Mouse (Mus musculus): ENCODE data around the gene Med13l. TPM values are rescaled to one million over a fixed set of nuclear protein-coding genes. Genes with fewer than 3 reads are reported as not detected.

Gene Med13l
- polyA plus RNA-seq, 1 experiment from 2014 or later: 9.8 TPM

GRCm38 (mm10) chr5:118638534-118639109 is 78.1 kb downstream of the Med13l start:
- Histone ChIP-seq H3K4me2 (no peak overlapping the region), H3K27ac (ENCODE audit: low read depth, low read length) (no peak overlapping the region), H3K4me3 (ENCODE audit: low read depth, low read length) (no peak overlapping the region), H3K36me3 (ENCODE audit: control insufficient read depth, insufficient read depth, low read length) (no peaks in the 10 kb centered on the region), H3K27me3 (ENCODE audit: control insufficient read depth, insufficient read depth, low read length) (no peaks in the 10 kb centered on the region), H3K9ac (ENCODE audit: low read length) (no peak overlapping the region), H3K9me3 (ENCODE audit: control insufficient read depth, low read length) (no peaks in the 10 kb centered on the region), H3K4me1 (ENCODE audit: control insufficient read depth, insufficient read depth, low read length) (peaks cover 19% of the 10 kb centered on the region)
- 87% methylated on average over 9 of the region's 9 CpGs for WGBS
- ATAC-seq (ENCODE audit: low FRiP score): no peak
- no peak for DNase-seq (ENCODE audit: low spot score, missing footprints)

- Histone ChIP-seq H3K9me3 (ENCODE audit: control insufficient read depth, low read length) (no peaks in the 10 kb centered on the region), H3K27ac (ENCODE audit: low read depth, low read length) (no peak overlapping the region), H3K4me2 (no peak overlapping the region), H3K27me3 (ENCODE audit: control insufficient read depth, insufficient read depth, low read length) (no peaks in the 10 kb centered on the region), H3K4me3 (ENCODE audit: low read depth, low read length) (no peak overlapping the region), H3K36me3 (ENCODE audit: control insufficient read depth, insufficient read depth, low read length) (no peaks in the 10 kb centered on the region), H3K4me1 (ENCODE audit: control insufficient read depth, insufficient read depth, low read length) (peaks cover 19% of the 10 kb centered on the region), H3K9ac (ENCODE audit: low read length) (no peak overlapping the region)
- no peak for DNase-seq (ENCODE audit: low spot score, missing footprints)
- no peak for ATAC-seq (ENCODE audit: low FRiP score)
- WGBS: 72% methylated on average over 5 of the region's 5 CpGs
Measured at GRCm38 (mm10) chr5:118639117-118639707, 78.7 kb downstream of the Med13l start.

DNA sequence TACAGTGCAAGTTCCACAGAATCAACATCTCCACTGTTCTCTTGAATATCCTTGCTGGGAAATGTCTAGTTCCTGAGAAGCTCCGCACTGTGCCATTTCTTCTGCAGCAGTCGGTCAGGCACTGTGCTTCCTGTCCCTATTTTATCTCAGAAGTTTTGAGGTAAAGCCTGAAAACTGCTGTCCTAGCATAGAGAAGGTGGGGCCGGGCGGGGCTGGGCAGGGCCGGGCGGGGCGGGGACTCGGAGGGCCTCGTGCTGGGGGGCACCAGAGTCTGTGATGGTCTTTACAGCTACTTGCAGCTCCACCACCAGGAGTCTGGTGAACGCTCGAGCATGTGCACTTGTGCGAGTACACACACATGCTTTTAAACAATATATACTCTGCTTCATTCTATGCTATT is 83.6 kb downstream of the Med13l start:
- no peak overlapping the region for H3K4me2 ChIP-seq
- ATAC-seq (ENCODE audit: low FRiP score) (no peak), DNase-seq (ENCODE audit: low spot score, missing footprints) (no peak)
- no peaks in the 10 kb centered on the region for H3K36me3 ChIP-seq (ENCODE audit: control insufficient read depth, insufficient read depth, low read length)
- no peak overlapping the region for H3K27ac ChIP-seq (ENCODE audit: low read depth, low read length)
- WGBS: 88% methylated on average over 12 of the region's 12 CpGs
- no peak overlapping the region for H3K4me3 ChIP-seq (ENCODE audit: low read depth, low read length)
- H3K27me3 ChIP-seq (ENCODE audit: control insufficient read depth, insufficient read depth, low read length): no peaks in the 10 kb centered on the region
- H3K9me3 ChIP-seq (ENCODE audit: control insufficient read depth, low read length): no peaks in the 10 kb centered on the region
- no peak overlapping the region for H3K9ac ChIP-seq (ENCODE audit: low read length)
- H3K4me1 ChIP-seq (ENCODE audit: control insufficient read depth, insufficient read depth, low read length): peaks cover 13% of the 10 kb centered on the region; the same call in 1 of the 2 replicates

- DNase-seq (ENCODE audit: low spot score, missing footprints): no peak
- 91% methylated on average over 8 of the region's 8 CpGs for WGBS
- H3K4me1 ChIP-seq (ENCODE audit: control insufficient read depth, insufficient read depth, low read length): peaks cover 13% of the 10 kb centered on the region; the same call in 1 of the 2 replicates
- H3K27me3 ChIP-seq (ENCODE audit: control insufficient read depth, insufficient read depth, low read length): no peaks in the 10 kb centered on the region
- no peaks in the 10 kb centered on the region for H3K9me3 ChIP-seq (ENCODE audit: control insufficient read depth, low read length)
- no peak overlapping the region for H3K4me2 ChIP-seq
- ATAC-seq (ENCODE audit: low FRiP score): no peak
- H3K36me3 ChIP-seq (ENCODE audit: control insufficient read depth, insufficient read depth, low read length): no peaks in the 10 kb centered on the region
- H3K4me3 ChIP-seq (ENCODE audit: low read depth, low read length): no peak overlapping the region
- no peak overlapping the region for H3K9ac ChIP-seq (ENCODE audit: low read length)
- H3K27ac ChIP-seq (ENCODE audit: low read depth, low read length): no peak overlapping the region
Measured at GRCm38 (mm10) chr5:118644511-118644910, 84.0 kb downstream of the Med13l start.

DNA sequence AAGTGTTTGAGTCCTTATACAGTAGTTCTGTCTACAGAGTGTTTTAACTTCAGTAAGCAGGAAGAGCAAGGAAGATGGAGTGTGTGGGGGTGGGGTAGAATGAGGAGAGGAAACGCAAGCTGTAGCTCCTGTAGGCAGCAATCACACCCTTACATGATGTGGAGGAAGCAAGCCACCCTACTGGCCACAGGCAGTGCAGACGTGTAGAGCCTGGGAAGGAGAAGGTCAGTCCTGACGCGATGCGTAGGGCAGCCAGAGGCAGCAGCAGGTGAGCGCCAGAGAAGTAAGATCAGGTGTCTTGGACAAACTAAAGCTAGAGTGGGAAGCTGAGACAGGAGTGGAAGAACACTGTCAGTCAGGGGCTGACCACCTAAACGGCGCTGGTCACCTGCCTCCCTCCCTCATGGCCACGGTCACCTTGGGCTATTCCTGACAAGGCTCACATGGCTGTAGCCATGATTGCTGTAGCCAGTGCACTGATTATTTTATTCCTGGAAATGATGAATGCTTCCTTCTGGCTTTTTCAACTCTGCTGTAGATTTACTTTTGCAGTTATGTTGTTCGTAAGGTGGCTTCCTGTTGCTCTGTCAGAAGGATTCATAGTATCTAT is 84.8 kb downstream of the Med13l start:
- Histone ChIP-seq H3K4me1 (ENCODE audit: control insufficient read depth, insufficient read depth, low read length) (peaks cover 13% of the 10 kb centered on the region; the same call in 1 of the 2 replicates), H3K4me3 (ENCODE audit: low read depth, low read length) (no peak overlapping the region), H3K27ac (ENCODE audit: low read depth, low read length) (no peak overlapping the region), H3K27me3 (ENCODE audit: control insufficient read depth, insufficient read depth, low read length) (no peaks in the 10 kb centered on the region), H3K9me3 (ENCODE audit: control insufficient read depth, low read length) (no peaks in the 10 kb centered on the region), H3K9ac (ENCODE audit: low read length) (no peak overlapping the region), H3K36me3 (ENCODE audit: control insufficient read depth, insufficient read depth, low read length) (no peaks in the 10 kb centered on the region), H3K4me2 (no peak overlapping the region)
- 83% methylated on average over 10 of the region's 10 CpGs for WGBS
- DNase-seq (ENCODE audit: low spot score, missing footprints): no peak
- ATAC-seq (ENCODE audit: low FRiP score): no peak

- WGBS: 85% methylated on average over 5 of the region's 5 CpGs
- H3K9ac ChIP-seq (ENCODE audit: low read length): no peak overlapping the region
- DNase-seq (ENCODE audit: low spot score, missing footprints): no peak
- peaks cover 13% of the 10 kb centered on the region; the same call in 1 of the 2 replicates for H3K4me1 ChIP-seq (ENCODE audit: control insufficient read depth, insufficient read depth, low read length)
- ATAC-seq (ENCODE audit: low FRiP score): no peak
- no peaks in the 10 kb centered on the region for H3K9me3 ChIP-seq (ENCODE audit: control insufficient read depth, low read length)
- H3K4me2 ChIP-seq: no peak overlapping the region
- H3K36me3 ChIP-seq (ENCODE audit: control insufficient read depth, insufficient read depth, low read length): no peaks in the 10 kb centered on the region
- no peak overlapping the region for H3K4me3 ChIP-seq (ENCODE audit: low read depth, low read length)
- H3K27ac ChIP-seq (ENCODE audit: low read depth, low read length): no peak overlapping the region
- no peaks in the 10 kb centered on the region for H3K27me3 ChIP-seq (ENCODE audit: control insufficient read depth, insufficient read depth, low read length)
Measured at GRCm38 (mm10) chr5:118646897-118647296, 86.4 kb downstream of the Med13l start.

- ATAC-seq (ENCODE audit: low FRiP score) (no peak), DNase-seq (ENCODE audit: low spot score, missing footprints) (no peak)
- H3K27me3 ChIP-seq (ENCODE audit: control insufficient read depth, insufficient read depth, low read length): no peaks in the 10 kb centered on the region
- H3K9ac ChIP-seq (ENCODE audit: low read length): no peak overlapping the region
- no peak overlapping the region for H3K4me2 ChIP-seq
- no peaks in the 10 kb centered on the region for H3K36me3 ChIP-seq (ENCODE audit: control insufficient read depth, insufficient read depth, low read length)
- H3K4me3 ChIP-seq (ENCODE audit: low read depth, low read length): no peak overlapping the region
- WGBS: 51% methylated on average over 6 of the region's 6 CpGs
- H3K27ac ChIP-seq (ENCODE audit: low read depth, low read length): no peak overlapping the region
- no peaks in the 10 kb centered on the region for H3K9me3 ChIP-seq (ENCODE audit: control insufficient read depth, low read length)
- H3K4me1 ChIP-seq (ENCODE audit: control insufficient read depth, insufficient read depth, low read length): peaks cover 13% of the 10 kb centered on the region; the same call in 1 of the 2 replicates
Measured at GRCm38 (mm10) chr5:118647384-118647783, 86.9 kb downstream of the Med13l start.

DNA sequence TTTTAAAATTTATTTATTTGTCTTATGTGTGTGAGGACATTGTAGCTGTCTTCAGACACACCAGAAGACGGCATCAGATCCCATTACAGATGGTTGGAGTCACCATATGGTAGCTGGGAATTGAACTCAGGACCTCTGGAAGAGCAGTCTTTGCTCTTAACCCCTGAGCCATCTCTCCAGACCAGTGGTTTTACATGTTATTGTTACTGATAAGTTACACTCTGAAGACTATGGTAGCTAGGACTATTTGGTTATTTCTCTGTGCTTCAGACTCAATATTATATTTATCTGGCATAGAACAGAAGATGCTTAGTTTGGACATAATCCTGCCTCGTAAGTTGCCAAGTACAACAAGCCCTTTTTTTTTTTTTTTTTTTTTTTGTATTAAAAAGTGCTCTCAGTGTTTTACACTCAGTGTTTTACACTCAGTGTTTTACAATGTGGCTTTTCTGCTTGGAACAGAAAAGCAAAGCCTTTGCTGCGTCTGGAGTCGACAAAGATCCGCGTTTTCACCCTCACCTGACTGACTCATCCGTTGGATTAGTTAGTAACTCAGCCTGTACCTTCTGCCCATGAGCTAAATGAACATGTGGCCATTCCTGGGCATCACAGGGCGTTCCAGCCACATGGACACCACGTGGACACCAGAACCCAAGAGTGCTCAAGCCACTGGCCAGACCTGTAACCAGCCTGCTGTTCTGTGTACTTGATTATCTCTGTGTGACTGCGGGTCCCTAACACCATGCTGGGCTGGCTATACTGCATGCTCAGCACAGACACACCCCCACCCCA is 88.9 kb downstream of the Med13l start:
- Histone ChIP-seq H3K9ac (ENCODE audit: low read length) (no peak overlapping the region), H3K36me3 (ENCODE audit: control insufficient read depth, insufficient read depth, low read length) (no peaks in the 10 kb centered on the region), H3K27me3 (ENCODE audit: control insufficient read depth, insufficient read depth, low read length) (no peaks in the 10 kb centered on the region), H3K9me3 (ENCODE audit: control insufficient read depth, low read length) (no peaks in the 10 kb centered on the region), H3K4me2 (no peak overlapping the region), H3K4me1 (ENCODE audit: control insufficient read depth, insufficient read depth, low read length) (peaks cover 13% of the 10 kb centered on the region; the same call in 1 of the 2 replicates), H3K4me3 (ENCODE audit: low read depth, low read length) (no peak overlapping the region), H3K27ac (ENCODE audit: low read depth, low read length) (no peak overlapping the region)
- 88% methylated on average over 10 of the region's 10 CpGs for WGBS
- ATAC-seq (ENCODE audit: low FRiP score) (no peak), DNase-seq (ENCODE audit: low spot score, missing footprints) (no peak)

All from midbrain, embryonic 11.5 days (tissue).